In genomic region chr11:99071866-99072265, GRCm38 (mm10) we compare ENCODE assay signal across 15 mouse cellular contexts. TPM values are rescaled to one million over a fixed set of nuclear protein-coding genes. Genes with fewer than 3 reads are reported as not detected.
DNase-seq lines count a peak whose midpoint lies in the region; ATAC-seq and TF ChIP-seq lines count a peak whose summit lies in the region.
"Had no signal": no experiment of that assay in that cellular context is flagged by ENCODE, and none has a peak within 500 bp of the region (broad histone marks: within the 10 kb centered on the region; RNA-seq: fewer than 3 reads in every experiment).

No protein-coding gene starts in this region.

- no peaks in the 10 kb centered on the region for H3K9me3 ChIP-seq in forebrain, embryonic 11.5 days (ENCODE audit: control insufficient read depth, low read length)
- no peaks in the 10 kb centered on the region for H3K9me3 ChIP-seq in forebrain, embryonic 14.5 days (replicated peaks; ENCODE audit: control insufficient read depth, low read length)
- H3K9me3 ChIP-seq in midbrain, embryonic 10.5 days (replicated peaks): no peaks in the 10 kb centered on the region
- no peaks in the 10 kb centered on the region for H3K9me3 ChIP-seq in midbrain, postnatal 0 days (ENCODE audit: low read length)
- H3K9me3 ChIP-seq in hindbrain, embryonic 15.5 days: no peaks in the 10 kb centered on the region
- no peaks in the 10 kb centered on the region for H3K9me3 ChIP-seq in stomach, embryonic 15.5 days
- H3K9me3 ChIP-seq: G1E; lung, embryonic 15.5 days had no signal

- no peaks in the 10 kb centered on the region; the same call in 1 of the 2 replicates for H3K4me1 ChIP-seq in forebrain, embryonic 11.5 days (replicated peaks; ENCODE audit: control insufficient read depth, insufficient read depth, low read length)
- no peaks in the 10 kb centered on the region for H3K4me1 ChIP-seq in forebrain, embryonic 14.5 days (ENCODE audit: control insufficient read depth, insufficient read depth, low read length)
- peaks cover 43% of the 10 kb centered on the region for H3K4me1 ChIP-seq in midbrain, embryonic 10.5 days
- H3K4me1 ChIP-seq in midbrain, postnatal 0 days (ENCODE audit: insufficient read depth, low read length): no peaks in the 10 kb centered on the region
- peaks cover 6% of the 10 kb centered on the region for H3K4me1 ChIP-seq in hindbrain, embryonic 15.5 days (replicated peaks)
- H3K4me1 ChIP-seq in stomach, embryonic 15.5 days: peaks cover 12% of the 10 kb centered on the region
- H3K4me1 ChIP-seq: lung, embryonic 15.5 days had no signal

- ATAC-seq in forebrain, embryonic 11.5 days (replicated peaks; ENCODE audit: low FRiP score): no peak
- ATAC-seq in forebrain, embryonic 14.5 days: no peak
- no peak for ATAC-seq in midbrain, postnatal 0 days (ENCODE audit: low FRiP score)
- ATAC-seq in hindbrain, embryonic 15.5 days (ENCODE audit: low FRiP score, low read depth): 0 out of 2 replicates have a peak, but pooled peaks have one; percentile 45
- peak; percentile 16; the same call in 1 of the 2 replicates for ATAC-seq in stomach, embryonic 15.5 days (ENCODE audit: insufficient read depth, low FRiP score, low read depth)

- no peaks in the 10 kb centered on the region for H3K27me3 ChIP-seq in forebrain, embryonic 11.5 days (ENCODE audit: control insufficient read depth, insufficient read depth, low read length)
- H3K27me3 ChIP-seq in forebrain, embryonic 14.5 days (replicated peaks; ENCODE audit: control insufficient read depth, insufficient read depth, low read length): no peaks in the 10 kb centered on the region
- H3K27me3 ChIP-seq in midbrain, embryonic 10.5 days (ENCODE audit: low read depth, poor library complexity, severe bottlenecking): no peaks in the 10 kb centered on the region; the same call in 1 of the 2 replicates
- no peaks in the 10 kb centered on the region for H3K27me3 ChIP-seq in midbrain, postnatal 0 days (ENCODE audit: insufficient read depth, low read length)
- H3K27me3 ChIP-seq in hindbrain, embryonic 15.5 days: no peaks in the 10 kb centered on the region
- no peaks in the 10 kb centered on the region for H3K27me3 ChIP-seq in stomach, embryonic 15.5 days (replicated peaks)
- H3K27me3 ChIP-seq: lung, embryonic 15.5 days had no signal

- no peaks in the 10 kb centered on the region for H3K36me3 ChIP-seq in forebrain, embryonic 11.5 days (ENCODE audit: control insufficient read depth, insufficient read depth, low read length)
- H3K36me3 ChIP-seq in forebrain, embryonic 14.5 days (ENCODE audit: control insufficient read depth, insufficient read depth, low read length): no peaks in the 10 kb centered on the region
- no peaks in the 10 kb centered on the region for H3K36me3 ChIP-seq in midbrain, embryonic 10.5 days
- no peaks in the 10 kb centered on the region for H3K36me3 ChIP-seq in midbrain, postnatal 0 days (ENCODE audit: insufficient read depth, low read length)
- no peaks in the 10 kb centered on the region for H3K36me3 ChIP-seq in hindbrain, embryonic 15.5 days
- H3K36me3 ChIP-seq in stomach, embryonic 15.5 days: no peaks in the 10 kb centered on the region
- H3K36me3 ChIP-seq: G1E; lung, embryonic 15.5 days had no signal

- no peak for TF ChIP-seq CTCF in midbrain, postnatal 0 days (IDR thresholded peaks at IDR 0.05)

- 56% methylated on average over 6 of the region's 6 CpGs for whole genome bisulfite sequencing in forebrain, embryonic 11.5 days
- WGBS in forebrain, embryonic 14.5 days: 40% methylated on average over 6 of the region's 6 CpGs
- 39% methylated on average over 6 of the region's 6 CpGs for WGBS in midbrain, embryonic 10.5 days
- WGBS in midbrain, postnatal 0 days: 26% methylated on average over 6 of the region's 6 CpGs
- 8% methylated on average over 6 of the region's 6 CpGs for WGBS in hindbrain, embryonic 15.5 days
- 25% methylated on average over 6 of the region's 6 CpGs for WGBS in stomach, embryonic 15.5 days

- peak; percentile 74 for DNase-seq in forebrain, embryonic 11.5 days (ENCODE audit: low spot score)
- DNase-seq in forebrain, embryonic 14.5 days (ENCODE audit: low spot score): no peak
- peak; percentile 53 for DNase-seq in midbrain, embryonic 10.5 days (ENCODE audit: low spot score)
- DNase-seq in midbrain, postnatal 0 days (ENCODE audit: low spot score): no peak
- no peak for DNase-seq in lung, postnatal 4 days
- DNase-seq in cerebellum, adult 8-10 months: no peak
- DNase-seq: gastrocnemius, postnatal 10 days; heart, postnatal 10 days; kidney, postnatal 14 days; right cerebral cortex, postnatal 25 days had no signal

- no peak overlapping the region for H3K4me2 ChIP-seq in forebrain, embryonic 11.5 days (ENCODE audit: low read depth, low read length, severe bottlenecking)
- H3K4me2 ChIP-seq in forebrain, embryonic 14.5 days (ENCODE audit: low read length): no peak overlapping the region
- no peak overlapping the region for H3K4me2 ChIP-seq in midbrain, postnatal 0 days (ENCODE audit: low read depth, low read length, poor library complexity, severe bottlenecking)
- no peak overlapping the region for H3K4me2 ChIP-seq in hindbrain, embryonic 15.5 days
- no peak overlapping the region for H3K4me2 ChIP-seq in stomach, embryonic 15.5 days
- H3K4me2 ChIP-seq: lung, embryonic 15.5 days had no signal

- no peak overlapping the region for H3K27ac ChIP-seq in forebrain, embryonic 11.5 days (ENCODE audit: low read depth, low read length)
- H3K27ac ChIP-seq in forebrain, embryonic 14.5 days (ENCODE audit: low read depth, low read length): no peak overlapping the region
- peak overlapping the region; percentile 50 for H3K27ac ChIP-seq in midbrain, embryonic 10.5 days (replicated peaks)
- H3K27ac ChIP-seq in midbrain, postnatal 0 days (ENCODE audit: low read depth, low read length): no peak overlapping the region
- H3K27ac ChIP-seq in hindbrain, embryonic 15.5 days (replicated peaks): no peak overlapping the region
- H3K27ac ChIP-seq in stomach, embryonic 15.5 days: no peak overlapping the region
- H3K27ac ChIP-seq: lung, embryonic 15.5 days had no signal

- no peak overlapping the region for H3K4me3 ChIP-seq in forebrain, embryonic 11.5 days (ENCODE audit: low read depth, low read length)
- H3K4me3 ChIP-seq in forebrain, embryonic 14.5 days (ENCODE audit: low read depth, low read length): no peak overlapping the region
- no peak overlapping the region for H3K4me3 ChIP-seq in midbrain, embryonic 10.5 days
- H3K4me3 ChIP-seq in midbrain, postnatal 0 days (ENCODE audit: low read depth, low read length): no peak overlapping the region
- H3K4me3 ChIP-seq in hindbrain, embryonic 15.5 days: no peak overlapping the region
- H3K4me3 ChIP-seq in stomach, embryonic 15.5 days (replicated peaks): no peak overlapping the region
- H3K4me3 ChIP-seq: lung, embryonic 15.5 days; myocyte had no signal

- H3K9ac ChIP-seq in forebrain, embryonic 11.5 days (ENCODE audit: low read length): no peak overlapping the region
- H3K9ac ChIP-seq in forebrain, embryonic 14.5 days (ENCODE audit: low read length): no peak overlapping the region
- H3K9ac ChIP-seq in midbrain, postnatal 0 days (replicated peaks; ENCODE audit: low read length, poor library complexity, severe bottlenecking): no peak overlapping the region
- no peak overlapping the region for H3K9ac ChIP-seq in hindbrain, embryonic 15.5 days
- H3K9ac ChIP-seq in stomach, embryonic 15.5 days: no peak overlapping the region
- H3K9ac ChIP-seq: lung, embryonic 15.5 days had no signal

RNA-seq across cellular contexts. Expression of gene Tns4, which starts 17.2 kb away (rescaled TPM):
- 0.27 and 0.65 TPM in 2 replicates for polyA plus RNA-seq in forebrain, embryonic 11.5 days (2014; fragmentation: Nextera tagmentation; extraction: Ambion mirVana)
- 0.08 TPM in 1 of 2 replicates, not detected in the other for polyA plus RNA-seq in forebrain, embryonic 14.5 days (2014; fragmentation: Nextera tagmentation; extraction: Ambion mirVana)
- polyA plus RNA-seq in midbrain, embryonic 10.5 days (2016; fragmentation: Nextera tagmentation; extraction: Ambion mirVana): 0.55 and 0.84 TPM in 2 replicates
- total RNA-seq in midbrain, postnatal 0 days (2014; rRNA removed): 0.38 TPM in 2 replicates
- polyA plus RNA-seq in midbrain, postnatal 0 days (2015; fragmentation: Nextera tagmentation; extraction: Ambion mirVana): 0.17 and 0.26 TPM in 2 replicates
- polyA plus RNA-seq in hindbrain, embryonic 15.5 days (2015; fragmentation: Nextera tagmentation; extraction: Ambion mirVana): 0.08 and 0.17 TPM in 2 replicates
- 1.4 and 1.5 TPM in 2 replicates for polyA plus RNA-seq in stomach, embryonic 15.5 days (2015; fragmentation: Nextera tagmentation; extraction: Ambion mirVana)
- total RNA-seq: gastrocnemius, postnatal 10 days had no signal

RNA-seq across cellular contexts. Expression of gene Igfbp4, which starts 30.8 kb away (rescaled TPM):
- 246 and 252 TPM in 2 replicates for polyA plus RNA-seq in forebrain, embryonic 11.5 days (2014; fragmentation: Nextera tagmentation; extraction: Ambion mirVana)
- polyA plus RNA-seq in forebrain, embryonic 14.5 days (2014; fragmentation: Nextera tagmentation; extraction: Ambion mirVana): 125 and 139 TPM in 2 replicates
- polyA plus RNA-seq in midbrain, embryonic 10.5 days (2016; fragmentation: Nextera tagmentation; extraction: Ambion mirVana): 290 and 322 TPM in 2 replicates
- total RNA-seq in midbrain, postnatal 0 days (2014; rRNA removed): 78.8 and 96.7 TPM in 2 replicates
- polyA plus RNA-seq in midbrain, postnatal 0 days (2015; fragmentation: Nextera tagmentation; extraction: Ambion mirVana): 92.4 and 104 TPM in 2 replicates
- polyA plus RNA-seq in hindbrain, embryonic 15.5 days (2015; fragmentation: Nextera tagmentation; extraction: Ambion mirVana): 145 and 146 TPM in 2 replicates
- polyA plus RNA-seq in stomach, embryonic 15.5 days (2015; fragmentation: Nextera tagmentation; extraction: Ambion mirVana): 513 and 558 TPM in 2 replicates

RNA-seq across cellular contexts. Expression of gene Top2a, which starts 47.9 kb away (rescaled TPM):
- 446 and 476 TPM in 2 replicates for polyA plus RNA-seq in forebrain, embryonic 11.5 days (2014; fragmentation: Nextera tagmentation; extraction: Ambion mirVana)
- polyA plus RNA-seq in forebrain, embryonic 14.5 days (2014; fragmentation: Nextera tagmentation; extraction: Ambion mirVana): 135 and 150 TPM in 2 replicates
- polyA plus RNA-seq in midbrain, embryonic 10.5 days (2016; fragmentation: Nextera tagmentation; extraction: Ambion mirVana): 357 and 364 TPM in 2 replicates
- total RNA-seq in midbrain, postnatal 0 days (2014; rRNA removed): 13.9 and 21.1 TPM in 2 replicates
- 7.4 and 10.0 TPM in 2 replicates for polyA plus RNA-seq in midbrain, postnatal 0 days (2015; fragmentation: Nextera tagmentation; extraction: Ambion mirVana)
- polyA plus RNA-seq in hindbrain, embryonic 15.5 days (2015; fragmentation: Nextera tagmentation; extraction: Ambion mirVana): 43.7 and 56.9 TPM in 2 replicates
- polyA plus RNA-seq in stomach, embryonic 15.5 days (2015; fragmentation: Nextera tagmentation; extraction: Ambion mirVana): 211 and 217 TPM in 2 replicates

Comparison
In these comparisons a context has a peak if more than half of its experiments do, and no peak if none do; other contexts are left out.
1. DNase-seq: peak in forebrain, embryonic 11.5 days (single experiment) and midbrain, embryonic 10.5 days (single experiment); none in forebrain, embryonic 14.5 days (single experiment), midbrain, postnatal 0 days (single experiment), lung, postnatal 4 days (0 of 2) and cerebellum, adult 8-10 months (single experiment).
2. ATAC-seq: peak in hindbrain, embryonic 15.5 days (single experiment) and stomach, embryonic 15.5 days (single experiment); none in forebrain, embryonic 11.5 days (single experiment), forebrain, embryonic 14.5 days (single experiment) and midbrain, postnatal 0 days (single experiment).